Mouse (Mus musculus) stomach, embryonic 15.5 days (tissue): ENCODE results near the gene Syn2. TPM values are rescaled to one million over a fixed set of nuclear protein-coding genes. Genes with fewer than 3 reads are reported as not detected.

ENCODE experiments used
- ATAC-seq: fragments of 200-750 bp; cut with Nextera tagmentation; 2 replicates; pipeline ENCODE4 v1.8.0; 2017; ENCODE audit warnings: low read depth, moderate number of reproducible peaks, moderate TSS enrichment; ENCODE audit not compliant: insufficient read depth, low FRiP score
- H3K27ac ChIP-seq: fragments of 300-500 bp; sonication (generic); 2 replicates; pipeline ENCODE4 v1.5.1; 2015; ENCODE audit warnings: mild to moderate bottlenecking, inconsistent platforms
- H3K27me3 ChIP-seq: fragments of 300-500 bp; sonication (generic); replicated peaks from 2 replicates; pipeline ENCODE4 v1.6.1; 2015; ENCODE audit warnings: inconsistent platforms
- H3K36me3 ChIP-seq: fragments of 300-500 bp; sonication (generic); 2 replicates; pipeline ENCODE4 v1.6.1; 2015; ENCODE audit warnings: inconsistent platforms
- H3K4me1 ChIP-seq: fragments of 300-500 bp; sonication (generic); 2 replicates; pipeline ENCODE4 v1.6.1; 2015; ENCODE audit warnings: inconsistent platforms
- H3K4me2 ChIP-seq: fragments of 300-500 bp; sonication (generic); 2 replicates; pipeline ENCODE4 v1.6.1; 2015; ENCODE audit warnings: mild to moderate bottlenecking, inconsistent platforms
- H3K4me3 ChIP-seq: fragments of 300-500 bp; sonication (generic); replicated peaks from 2 replicates; pipeline ENCODE4 v1.5.1; 2015; ENCODE audit warnings: inconsistent platforms
- H3K9ac ChIP-seq: fragments of 300-500 bp; sonication (generic); 2 replicates; pipeline ENCODE4 v1.6.1; 2015; ENCODE audit warnings: inconsistent platforms
- H3K9me3 ChIP-seq: fragments of 300-500 bp; sonication (generic); 2 replicates; pipeline ENCODE4 v1.6.1; 2016; ENCODE audit warnings: inconsistent platforms
- WGBS: fragments of 180-500 bp; shearing (Covaris S2); methylation state at CpG from one replicate; pipeline ENCODE4 v1.1.7; 2015; 5-methylcytosine and 5-hydroxymethylcytosine counted together
- polyA plus RNA-seq: library from polyadenylated mRNA; unstranded; fragments of >200 nt; fragmentation: Nextera tagmentation; extraction: Ambion mirVana; gene quantifications from 2 replicates; pipeline ENCODE4 v1.2.1, GENCODE M21; 2015

Syn2 gene
- polyA plus RNA-seq, 1 experiment from 2014 or later: 4.0 TPM

GRCm38 (mm10) chr6:115191111-115191510 is 56.4 kb downstream of the Syn2 start:
- no peaks in the 10 kb centered on the region for H3K36me3 ChIP-seq
- H3K4me2 ChIP-seq: no peak overlapping the region
- no peaks in the 10 kb centered on the region for H3K9me3 ChIP-seq
- 44% methylated on average over 7 of the region's 7 CpGs for WGBS
- no peak overlapping the region for H3K4me3 ChIP-seq
- H3K9ac ChIP-seq: no peak overlapping the region
- H3K4me1 ChIP-seq: no peaks in the 10 kb centered on the region
- no peak for ATAC-seq
- H3K27ac ChIP-seq: no peak overlapping the region
- H3K27me3 ChIP-seq: no peaks in the 10 kb centered on the region

- Histone ChIP-seq H3K36me3 (no peaks in the 10 kb centered on the region), H3K4me2 (no peak overlapping the region), H3K9ac (no peak overlapping the region), H3K27ac (no peak overlapping the region), H3K4me3 (no peak overlapping the region), H3K9me3 (no peaks in the 10 kb centered on the region), H3K27me3 (no peaks in the 10 kb centered on the region), H3K4me1 (no peaks in the 10 kb centered on the region)
- ATAC-seq: no peak
- 55% methylated on average over 3 of the region's 3 CpGs for WGBS
Measured at GRCm38 (mm10) chr6:115200753-115201152, 66.1 kb downstream of the Syn2 start.

- Histone ChIP-seq H3K4me2 (no peak overlapping the region), H3K9ac (no peak overlapping the region), H3K36me3 (no peaks in the 10 kb centered on the region), H3K4me1 (no peaks in the 10 kb centered on the region), H3K4me3 (no peak overlapping the region), H3K9me3 (no peaks in the 10 kb centered on the region), H3K27ac (no peak overlapping the region), H3K27me3 (no peaks in the 10 kb centered on the region)
- no peak for ATAC-seq
- 57% methylated on average over 3 of the region's 3 CpGs for WGBS
Measured at GRCm38 (mm10) chr6:115203029-115203428, 68.3 kb downstream of the Syn2 start.

- H3K4me1 ChIP-seq: peaks cover 7% of the 10 kb centered on the region; the same call in 1 of the 2 replicates
- H3K4me3 ChIP-seq: no peak overlapping the region
- no peaks in the 10 kb centered on the region for H3K27me3 ChIP-seq
- no peak overlapping the region for H3K4me2 ChIP-seq
- H3K36me3 ChIP-seq: no peaks in the 10 kb centered on the region
- WGBS: 55% methylated on average over 2 of the region's 2 CpGs
- peak overlapping the region; percentile 38; the same call in 1 of the 2 replicates for H3K27ac ChIP-seq
- ATAC-seq: no peak
- H3K9ac ChIP-seq: no peak overlapping the region
- no peaks in the 10 kb centered on the region for H3K9me3 ChIP-seq
Measured at GRCm38 (mm10) chr6:115210187-115210586, 75.5 kb downstream of the Syn2 start.

- Histone ChIP-seq H3K4me2 (no peak overlapping the region), H3K27ac (no peak overlapping the region), H3K27me3 (no peaks in the 10 kb centered on the region), H3K9me3 (no peaks in the 10 kb centered on the region), H3K9ac (no peak overlapping the region), H3K36me3 (no peaks in the 10 kb centered on the region), H3K4me1 (peaks cover 7% of the 10 kb centered on the region; the same call in 1 of the 2 replicates), H3K4me3 (no peak overlapping the region)
- no peak for ATAC-seq
- 35% methylated on average over 3 of the region's 3 CpGs for WGBS
Measured at GRCm38 (mm10) chr6:115210820-115211219, 76.1 kb downstream of the Syn2 start.

GRCm38 (mm10) chr6:115212132-115212903 is 77.6 kb downstream of the Syn2 start:
- Histone ChIP-seq H3K36me3 (no peaks in the 10 kb centered on the region), H3K9ac (no peak overlapping the region), H3K4me3 (no peak overlapping the region), H3K9me3 (no peaks in the 10 kb centered on the region), H3K27ac (peak overlapping the region; percentile 57), H3K27me3 (no peaks in the 10 kb centered on the region), H3K4me2 (no peak overlapping the region), H3K4me1 (peaks cover 7% of the 10 kb centered on the region; the same call in 1 of the 2 replicates)
- WGBS: 35% methylated on average over 5 of the region's 5 CpGs
- ATAC-seq: no peak

GRCm38 (mm10) chr6:115213129-115213528 is 78.4 kb downstream of the Syn2 start:
- WGBS: 48% methylated on average over 5 of the region's 5 CpGs
- no peaks in the 10 kb centered on the region for H3K36me3 ChIP-seq
- no peaks in the 10 kb centered on the region for H3K27me3 ChIP-seq
- no peak overlapping the region for H3K4me3 ChIP-seq
- H3K9ac ChIP-seq: no peak overlapping the region
- H3K4me1 ChIP-seq: peaks cover 7% of the 10 kb centered on the region; the same call in 1 of the 2 replicates
- no peak overlapping the region for H3K27ac ChIP-seq
- H3K4me2 ChIP-seq: no peak overlapping the region
- no peaks in the 10 kb centered on the region for H3K9me3 ChIP-seq
- ATAC-seq: no peak

- no peak overlapping the region for H3K4me3 ChIP-seq
- H3K9me3 ChIP-seq: no peaks in the 10 kb centered on the region
- H3K4me1 ChIP-seq: no peaks in the 10 kb centered on the region
- no peaks in the 10 kb centered on the region for H3K27me3 ChIP-seq
- no peaks in the 10 kb centered on the region for H3K36me3 ChIP-seq
- no peak overlapping the region for H3K9ac ChIP-seq
- H3K27ac ChIP-seq: no peak overlapping the region
- no peak overlapping the region for H3K4me2 ChIP-seq
- no peak for ATAC-seq
- 80% methylated on average over 8 of the region's 8 CpGs for WGBS
Measured at GRCm38 (mm10) chr6:115221215-115221641, 86.5 kb downstream of the Syn2 start.

GRCm38 (mm10) chr6:115225519-115225918 is 90.8 kb downstream of the Syn2 start:
- ATAC-seq: no peak
- 44% methylated on average over 3 of the region's 3 CpGs for WGBS
- H3K9ac ChIP-seq: no peak overlapping the region

GRCm38 (mm10) chr6:115227043-115227442 is 92.3 kb downstream of the Syn2 start, which contains the start of gene Gm17482:
Gm17482 (plus strand) TSS chr6:115227343.
- Histone ChIP-seq H3K4me1 (no peaks in the 10 kb centered on the region), H3K27ac (peak within 1 kb of the TSS; percentile 51; the same call in 1 of the 2 replicates), H3K4me3 (no peak within 1 kb of the TSS), H3K9ac (no peak within 1 kb of the TSS), H3K9me3 (no peaks in the 10 kb centered on the region), H3K27me3 (no peaks in the 10 kb centered on the region), H3K36me3 (no peaks in the 10 kb centered on the region), H3K4me2 (no peak within 1 kb of the TSS)
- ATAC-seq: no peak
- WGBS: 78% methylated on average over 4 of the region's 4 CpGs

More at GRCm38 (mm10) chr6:115225519-115225918, 90.8 kb downstream of the Syn2 start:
- H3K27me3 ChIP-seq: no peaks in the 10 kb centered on the region
- H3K4me2 ChIP-seq: no peak overlapping the region
- H3K36me3 ChIP-seq: no peaks in the 10 kb centered on the region
- H3K27ac ChIP-seq: no peak overlapping the region
- no peak overlapping the region for H3K4me3 ChIP-seq
- no peaks in the 10 kb centered on the region for H3K9me3 ChIP-seq
- no peaks in the 10 kb centered on the region for H3K4me1 ChIP-seq

GRCm38 (mm10) chr6:115227529-115227928 is 92.8 kb downstream of the Syn2 start:
- Histone ChIP-seq H3K36me3 (no peaks in the 10 kb centered on the region), H3K9ac (no peak overlapping the region), H3K4me3 (no peak overlapping the region), H3K27ac (no peak overlapping the region), H3K27me3 (no peaks in the 10 kb centered on the region), H3K4me2 (no peak overlapping the region), H3K9me3 (no peaks in the 10 kb centered on the region), H3K4me1 (no peaks in the 10 kb centered on the region)
- WGBS: 4% methylated on average over 2 of the region's 2 CpGs
- peak; percentile 47 for ATAC-seq

- H3K27ac ChIP-seq: 0 out of 2 replicates have a peak overlapping the region, but pooled peaks have one; percentile 2
- no peak overlapping the region for H3K9ac ChIP-seq
- H3K9me3 ChIP-seq: no peaks in the 10 kb centered on the region
- no peaks in the 10 kb centered on the region for H3K27me3 ChIP-seq
- WGBS: 72% methylated on average over 3 of the region's 3 CpGs
- no peaks in the 10 kb centered on the region for H3K36me3 ChIP-seq
- no peak overlapping the region for H3K4me2 ChIP-seq
- no peak for ATAC-seq
- H3K4me1 ChIP-seq: no peaks in the 10 kb centered on the region
- no peak overlapping the region for H3K4me3 ChIP-seq
Measured at GRCm38 (mm10) chr6:115230557-115230956, 95.9 kb downstream of the Syn2 start.
